Mouse (Mus musculus): Measurements from ENCODE around the gene Faap20.

GRCm38 (mm10) chr4:155250361-155251117 lies 937 bp downstream of the Faap20 start:
- TF ChIP-seq POLR2A (IDR thresholded peaks at IDR 0.05; ENCODE audit: extremely low read depth, insufficient read depth, low read length) = no peak
- TF ChIP-seq CTCF (IDR thresholded peaks at IDR 0.05; ENCODE audit: extremely low read depth, insufficient read depth, low read length) = no peak

Data from cortical plate, adult 2 months (tissue).